Mouse (Mus musculus) cerebellum, adult 18-20 months (tissue): Measurements from ENCODE around the gene Iyd.
"Not testable (repeated sequence)": the region's sequence is repeated elsewhere in the genome, so short reads cannot be mapped to it uniquely, and the experiment has no call there.

ENCODE experiments used
- DNase-seq, 2 experiments: peaks; one replicate each; pipeline ENCODE4 v3.0.0; 2021

Iyd gene

GRCm38 (mm10) chr10:3540003-3540827 is at the start of gene Iyd:
Gene Iyd (plus strand): TSS chr10:3540240.
- no peak for DNase-seq

- no peak for DNase-seq
Measured at GRCm38 (mm10) chr10:3496791-3497190, 43.2 kb upstream of the Iyd start.

GRCm38 (mm10) chr10:3500846-3501245 is 39.2 kb upstream of the Iyd start:
- DNase-seq, result not testable (repeated sequence)

- peak; percentile 6 to 17 for DNase-seq
Measured at GRCm38 (mm10) chr10:3507484-3508221, 32.4 kb upstream of the Iyd start.

GRCm38 (mm10) chr10:3508222-3508588 is 31.8 kb upstream of the Iyd start:
- DNase-seq, result no peak

- DNase-seq, result no peak
Measured at GRCm38 (mm10) chr10:3508746-3509145, 31.3 kb upstream of the Iyd start.

GRCm38 (mm10) chr10:3509663-3510277 is 30.3 kb upstream of the Iyd start:
- DNase-seq, result no peak

GRCm38 (mm10) chr10:3510486-3510885 is 29.6 kb upstream of the Iyd start:
- no peak for DNase-seq

GRCm38 (mm10) chr10:3511401-3511800 is 28.6 kb upstream of the Iyd start:
- DNase-seq, result no peak

- DNase-seq, result peak; percentile 9 to 13
Measured at GRCm38 (mm10) chr10:3512620-3513305, 27.3 kb upstream of the Iyd start.

GRCm38 (mm10) chr10:3513947-3514346 is 26.1 kb upstream of the Iyd start:
- DNase-seq, result no peak

- no peak for DNase-seq
Measured at GRCm38 (mm10) chr10:3514634-3515033, 25.4 kb upstream of the Iyd start.

- no peak for DNase-seq
Measured at GRCm38 (mm10) chr10:3516442-3516841, 23.6 kb upstream of the Iyd start.

GRCm38 (mm10) chr10:3523044-3523793 is 16.8 kb upstream of the Iyd start:
- no peak for DNase-seq

GRCm38 (mm10) chr10:3524513-3524912 is 15.5 kb upstream of the Iyd start:
- DNase-seq, result no peak

GRCm38 (mm10) chr10:3525420-3526019 is 14.5 kb upstream of the Iyd start:
- no peak for DNase-seq

GRCm38 (mm10) chr10:3529807-3530206 is 10.2 kb upstream of the Iyd start:
- no peak for DNase-seq

- no peak for DNase-seq
Measured at GRCm38 (mm10) chr10:3530661-3531060, 9.4 kb upstream of the Iyd start.

- DNase-seq, result peak; percentile 65 to 77
Measured at GRCm38 (mm10) chr10:3531375-3531774, 8.7 kb upstream of the Iyd start.

- DNase-seq, result peak; percentile 29 to 56
Measured at GRCm38 (mm10) chr10:3534445-3534844, 5.6 kb upstream of the Iyd start.

GRCm38 (mm10) chr10:3536361-3536760 is 3.7 kb upstream of the Iyd start:
- DNase-seq, result no peak

GRCm38 (mm10) chr10:3549384-3549783 is 9.3 kb downstream of the Iyd start:
- no peak for DNase-seq
